Mouse (Mus musculus): ENCODE measurements around the gene Gm20388. TPM values are rescaled to one million over a fixed set of nuclear protein-coding genes. Genes with fewer than 3 reads are reported as not detected.

Gene Gm20388
- polyA plus RNA-seq, 1 experiment = not detected

GRCm38 (mm10) chr8:120475462-120476201 is 565.0 kb downstream of the Gm20388 start:
- H3K27ac ChIP-seq (ENCODE audit: insufficient read depth, low read depth, low read length) = no peak overlapping the region
- no peak for TF ChIP-seq POLR2A (IDR thresholded peaks at IDR 0.05; ENCODE audit: insufficient read depth, low read depth, low read length)
- TF ChIP-seq CTCF (IDR thresholded peaks at IDR 0.05; ENCODE audit: insufficient read depth, low read depth, low read length) = no peak
- H3K4me3 ChIP-seq (ENCODE audit: insufficient read depth, low read depth, low read length) = no peak overlapping the region
- 97% methylated on average over 10 of the region's 10 CpGs for WGBS
- H3K4me1 ChIP-seq (ENCODE audit: control insufficient read depth, insufficient read depth, low read length) = peaks cover 48% of the 10 kb centered on the region

GRCm38 (mm10) chr8:120476711-120477575 is 566.3 kb downstream of the Gm20388 start:
- TF ChIP-seq POLR2A (IDR thresholded peaks at IDR 0.05; ENCODE audit: insufficient read depth, low read depth, low read length) (no peak), CTCF (IDR thresholded peaks at IDR 0.05; ENCODE audit: insufficient read depth, low read depth, low read length) (no peak)
- H3K4me3 ChIP-seq (ENCODE audit: insufficient read depth, low read depth, low read length) = no peak overlapping the region
- WGBS = 40% methylated on average over 25 of the region's 25 CpGs
- H3K27ac ChIP-seq (ENCODE audit: insufficient read depth, low read depth, low read length) = peak overlapping the region; percentile 20; the same call in 1 of the 2 replicates
- H3K4me1 ChIP-seq (ENCODE audit: control insufficient read depth, insufficient read depth, low read length) = peaks cover 41% of the 10 kb centered on the region

DNA sequence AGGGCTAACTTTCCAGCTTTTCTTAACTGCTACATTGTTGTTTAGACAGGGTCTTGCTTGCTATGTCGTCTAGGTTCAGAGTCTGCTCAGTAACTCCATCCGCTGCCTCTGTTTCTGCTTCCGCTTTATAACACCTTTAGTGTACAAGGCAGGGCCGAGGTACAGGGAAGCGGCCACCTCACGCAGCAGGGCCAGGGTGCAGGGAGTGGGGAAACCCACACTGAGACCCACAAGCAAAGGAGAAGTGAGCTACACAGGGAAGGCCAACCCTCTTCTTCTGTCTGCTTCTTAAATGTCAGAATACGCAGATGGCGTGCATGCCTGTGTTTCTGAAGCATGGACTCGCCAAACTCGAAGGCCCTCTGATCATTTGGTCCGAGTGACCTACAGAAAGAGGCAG is 568.1 kb downstream of the Gm20388 start:
- TF ChIP-seq CTCF (IDR thresholded peaks at IDR 0.05; ENCODE audit: insufficient read depth, low read depth, low read length) = no peak
- TF ChIP-seq POLR2A (IDR thresholded peaks at IDR 0.05; ENCODE audit: insufficient read depth, low read depth, low read length) = no peak
- WGBS = 94% methylated on average over 11 of the region's 11 CpGs
- H3K4me1 ChIP-seq (ENCODE audit: control insufficient read depth, insufficient read depth, low read length) = peaks cover 34% of the 10 kb centered on the region
- no peak overlapping the region for H3K4me3 ChIP-seq (ENCODE audit: insufficient read depth, low read depth, low read length)
- no peak overlapping the region for H3K27ac ChIP-seq (ENCODE audit: insufficient read depth, low read depth, low read length)

GRCm38 (mm10) chr8:120479691-120480090 is 569.0 kb downstream of the Gm20388 start:
- 93% methylated on average over 4 of the region's 4 CpGs for WGBS
- TF ChIP-seq CTCF (IDR thresholded peaks at IDR 0.05; ENCODE audit: insufficient read depth, low read depth, low read length) (no peak), POLR2A (IDR thresholded peaks at IDR 0.05; ENCODE audit: insufficient read depth, low read depth, low read length) (no peak)
- Histone ChIP-seq H3K4me3 (ENCODE audit: insufficient read depth, low read depth, low read length) (no peak overlapping the region), H3K4me1 (ENCODE audit: control insufficient read depth, insufficient read depth, low read length) (peaks cover 43% of the 10 kb centered on the region), H3K27ac (ENCODE audit: insufficient read depth, low read depth, low read length) (no peak overlapping the region)

DNA sequence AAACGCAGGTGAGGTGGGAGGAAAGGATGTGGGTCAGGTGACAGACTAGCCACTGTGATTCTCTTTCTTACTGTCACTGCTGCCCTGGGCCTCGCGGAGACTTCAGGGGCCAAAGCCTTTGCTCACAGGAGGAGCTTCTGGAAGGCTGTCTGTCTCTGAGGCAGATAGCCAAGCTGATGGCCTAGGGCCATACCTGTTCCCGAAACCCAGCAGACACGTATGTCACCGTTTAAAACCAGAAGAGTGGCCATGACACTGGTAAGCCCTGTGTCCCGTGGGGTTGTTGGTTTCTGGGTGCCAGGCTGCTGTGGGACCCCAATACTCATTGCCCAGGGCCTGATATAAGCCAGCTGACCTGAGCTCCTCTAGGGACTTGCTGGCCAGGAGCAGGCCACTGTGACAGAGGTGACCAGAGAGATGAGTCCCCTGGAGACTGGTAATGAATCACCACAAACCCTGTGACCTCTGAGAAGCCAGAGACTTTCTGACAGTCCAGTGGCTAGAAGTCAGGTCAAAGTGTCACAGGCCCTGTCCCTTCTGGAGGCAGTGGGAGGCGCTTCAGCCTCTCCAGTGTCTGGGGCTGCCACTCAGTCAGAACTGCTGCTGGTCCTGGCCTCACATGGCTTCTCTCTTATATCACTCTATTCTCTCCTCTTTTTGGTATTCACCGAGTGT is 571.5 kb downstream of the Gm20388 start:
- no peak overlapping the region for H3K27ac ChIP-seq (ENCODE audit: insufficient read depth, low read depth, low read length)
- WGBS = 94% methylated on average over 9 of the region's 9 CpGs
- no peak overlapping the region for H3K4me3 ChIP-seq (ENCODE audit: insufficient read depth, low read depth, low read length)
- TF ChIP-seq CTCF (IDR thresholded peaks at IDR 0.05; ENCODE audit: insufficient read depth, low read depth, low read length) = no peak
- TF ChIP-seq POLR2A (IDR thresholded peaks at IDR 0.05; ENCODE audit: insufficient read depth, low read depth, low read length) = no peak
- H3K4me1 ChIP-seq (ENCODE audit: control insufficient read depth, insufficient read depth, low read length) = peaks cover 44% of the 10 kb centered on the region

- H3K4me1 ChIP-seq (ENCODE audit: control insufficient read depth, insufficient read depth, low read length) = peaks cover 36% of the 10 kb centered on the region
- no peak overlapping the region for H3K4me3 ChIP-seq (ENCODE audit: insufficient read depth, low read depth, low read length)
- TF ChIP-seq CTCF (IDR thresholded peaks at IDR 0.05; ENCODE audit: insufficient read depth, low read depth, low read length) (no peak), POLR2A (IDR thresholded peaks at IDR 0.05; ENCODE audit: insufficient read depth, low read depth, low read length) (no peak)
- WGBS = 16% methylated on average over 6 of the region's 6 CpGs
- H3K27ac ChIP-seq (ENCODE audit: insufficient read depth, low read depth, low read length) = peak overlapping the region; percentile 29
Observed at GRCm38 (mm10) chr8:120484460-120484859, 573.8 kb downstream of the Gm20388 start.

DNA sequence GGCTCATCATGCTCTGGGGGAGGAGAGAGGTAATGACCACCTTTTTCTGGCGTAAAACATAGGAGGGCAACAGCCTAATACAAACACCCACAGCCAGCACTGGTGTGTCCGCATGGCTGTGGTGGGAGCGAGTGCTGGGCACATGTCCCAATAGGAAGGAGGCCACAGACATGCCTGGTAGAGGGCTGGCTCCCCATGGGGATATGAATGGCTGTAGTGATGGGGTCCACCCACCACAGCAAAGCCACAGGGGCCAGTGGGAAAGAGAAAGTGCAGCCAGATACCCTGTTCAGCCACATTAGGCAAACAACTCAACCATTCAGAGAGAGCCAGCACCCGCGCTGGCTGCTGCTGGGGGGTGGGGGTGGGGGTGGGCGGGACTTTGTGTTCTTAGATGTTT is 574.5 kb downstream of the Gm20388 start:
- Histone ChIP-seq H3K27ac (ENCODE audit: insufficient read depth, low read depth, low read length) (peak overlapping the region; percentile 29; the same call in 1 of the 2 replicates), H3K4me3 (ENCODE audit: insufficient read depth, low read depth, low read length) (no peak overlapping the region), H3K4me1 (ENCODE audit: control insufficient read depth, insufficient read depth, low read length) (peaks cover 40% of the 10 kb centered on the region)
- WGBS = 36% methylated on average over 6 of the region's 6 CpGs
- TF ChIP-seq POLR2A (IDR thresholded peaks at IDR 0.05; ENCODE audit: insufficient read depth, low read depth, low read length) (no peak), CTCF (IDR thresholded peaks at IDR 0.05; ENCODE audit: insufficient read depth, low read depth, low read length) (no peak)

GRCm38 (mm10) chr8:120485551-120486476 is 575.2 kb downstream of the Gm20388 start:
- peak overlapping the region; percentile 80 for H3K4me3 ChIP-seq (ENCODE audit: insufficient read depth, low read depth, low read length)

More at GRCm38 (mm10) chr8:120485551-120486476, 575.2 kb downstream of the Gm20388 start:
- 0 out of 2 replicates have a peak overlapping the region, but pooled peaks have one; percentile 11 for H3K27ac ChIP-seq (ENCODE audit: insufficient read depth, low read depth, low read length)
- 36% methylated on average over 21 of the region's 21 CpGs for WGBS
- no peak for TF ChIP-seq POLR2A (IDR thresholded peaks at IDR 0.05; ENCODE audit: insufficient read depth, low read depth, low read length)
- TF ChIP-seq CTCF (IDR thresholded peaks at IDR 0.05; ENCODE audit: insufficient read depth, low read depth, low read length) = no peak
- H3K4me1 ChIP-seq (ENCODE audit: control insufficient read depth, insufficient read depth, low read length) = peaks cover 43% of the 10 kb centered on the region

Measured in olfactory bulb, adult 2 months (tissue).